Mouse (Mus musculus): ENCODE measurements at regions not wholly inside any gene's neighbourhood (a gene's known extent, or its start where the extent isn't known, plus 50 kb on each side); places are given as distances from the start of the nearest gene placed in this dataset.

GRCm38 (mm10) chr10:19522198-19522597 lies 69.6 kb upstream of the Ifngr1 start:
- no peaks in the 10 kb centered on the region for H3K36me3 ChIP-seq
- no peaks in the 10 kb centered on the region for H3K9me3 ChIP-seq
- 42% methylated on average over 2 of the region's 2 CpGs for WGBS
- ATAC-seq (ENCODE audit: low FRiP score, low read depth) = no peak
- no peak overlapping the region for H3K27ac ChIP-seq
- peaks cover 17% of the 10 kb centered on the region; the same call in 1 of the 2 replicates for H3K4me1 ChIP-seq
- H3K4me2 ChIP-seq (replicated peaks) = no peak overlapping the region
- H3K4me3 ChIP-seq = no peak overlapping the region
- no peak overlapping the region for H3K9ac ChIP-seq
- H3K27me3 ChIP-seq = no peaks in the 10 kb centered on the region

- no peaks in the 10 kb centered on the region for H3K36me3 ChIP-seq
- no peak overlapping the region for H3K4me2 ChIP-seq (replicated peaks)
- H3K9ac ChIP-seq = no peak overlapping the region
- H3K4me3 ChIP-seq = no peak overlapping the region
- ATAC-seq (ENCODE audit: low FRiP score, low read depth) = no peak
- H3K4me1 ChIP-seq = peaks cover 17% of the 10 kb centered on the region; the same call in 1 of the 2 replicates
- no peak overlapping the region for H3K27ac ChIP-seq
- no peaks in the 10 kb centered on the region for H3K27me3 ChIP-seq
- H3K9me3 ChIP-seq = no peaks in the 10 kb centered on the region
Observed at GRCm38 (mm10) chr10:19525939-19526338, 65.8 kb upstream of the Ifngr1 start.

- Histone ChIP-seq H3K4me1 (peaks cover 17% of the 10 kb centered on the region; the same call in 1 of the 2 replicates), H3K9me3 (no peaks in the 10 kb centered on the region), H3K4me3 (no peak overlapping the region), H3K9ac (no peak overlapping the region), H3K4me2 (replicated peaks) (no peak overlapping the region), H3K27ac (no peak overlapping the region), H3K36me3 (no peaks in the 10 kb centered on the region), H3K27me3 (no peaks in the 10 kb centered on the region)
- 12% methylated on average over 1 of the region's 1 CpGs for WGBS
- ATAC-seq (ENCODE audit: low FRiP score, low read depth) = no peak
Observed at GRCm38 (mm10) chr10:19526353-19526752, 65.4 kb upstream of the Ifngr1 start.

GRCm38 (mm10) chr10:19529655-19530054 lies 62.1 kb upstream of the Ifngr1 start:
- 89% methylated on average over 5 of the region's 5 CpGs for WGBS

GRCm38 (mm10) chr10:19530056-19530455 lies 61.7 kb upstream of the Ifngr1 start:
- ATAC-seq (ENCODE audit: low FRiP score, low read depth) = no peak
- no peak overlapping the region for H3K4me3 ChIP-seq
- H3K9me3 ChIP-seq = no peaks in the 10 kb centered on the region
- H3K36me3 ChIP-seq = no peaks in the 10 kb centered on the region
- no peaks in the 10 kb centered on the region for H3K27me3 ChIP-seq
- H3K4me1 ChIP-seq = 0 out of 2 replicates have a peak, but pooled peaks cover 10% of the 10 kb centered on the region
- H3K27ac ChIP-seq = no peak overlapping the region
- 73% methylated on average over 6 of the region's 6 CpGs for WGBS
- no peak overlapping the region for H3K4me2 ChIP-seq (replicated peaks)
- H3K9ac ChIP-seq = no peak overlapping the region

More at GRCm38 (mm10) chr10:19529655-19530054, 62.1 kb upstream of the Ifngr1 start:
- ATAC-seq (ENCODE audit: low FRiP score, low read depth) = no peak
- Histone ChIP-seq H3K9ac (no peak overlapping the region), H3K9me3 (no peaks in the 10 kb centered on the region), H3K4me1 (0 out of 2 replicates have a peak, but pooled peaks cover 10% of the 10 kb centered on the region), H3K4me2 (replicated peaks) (no peak overlapping the region), H3K27me3 (no peaks in the 10 kb centered on the region), H3K36me3 (no peaks in the 10 kb centered on the region), H3K27ac (no peak overlapping the region), H3K4me3 (no peak overlapping the region)

- 30% methylated on average over 1 of the region's 1 CpGs for WGBS
- ATAC-seq (ENCODE audit: low FRiP score, low read depth) = no peak
- Histone ChIP-seq H3K4me2 (replicated peaks) (no peak overlapping the region), H3K9me3 (no peaks in the 10 kb centered on the region), H3K4me3 (no peak overlapping the region), H3K27ac (no peak overlapping the region), H3K36me3 (no peaks in the 10 kb centered on the region), H3K27me3 (no peaks in the 10 kb centered on the region), H3K4me1 (0 out of 2 replicates have a peak, but pooled peaks cover 3% of the 10 kb centered on the region), H3K9ac (no peak overlapping the region)
Observed at GRCm38 (mm10) chr10:19531452-19531851, 60.3 kb upstream of the Ifngr1 start.

- WGBS = 87% methylated on average over 3 of the region's 3 CpGs
- Histone ChIP-seq H3K4me1 (no peaks in the 10 kb centered on the region), H3K9ac (no peak overlapping the region), H3K27ac (no peak overlapping the region), H3K27me3 (no peaks in the 10 kb centered on the region), H3K4me3 (no peak overlapping the region), H3K9me3 (no peaks in the 10 kb centered on the region), H3K4me2 (replicated peaks) (no peak overlapping the region), H3K36me3 (no peaks in the 10 kb centered on the region)
- ATAC-seq (ENCODE audit: low FRiP score, low read depth) = no peak
Observed at GRCm38 (mm10) chr10:19532790-19533189, 59.0 kb upstream of the Ifngr1 start.

- H3K4me1 ChIP-seq = no peaks in the 10 kb centered on the region
- no peaks in the 10 kb centered on the region for H3K27me3 ChIP-seq
- H3K4me3 ChIP-seq = no peak overlapping the region
- H3K9me3 ChIP-seq = no peaks in the 10 kb centered on the region; the same call in 1 of the 2 replicates
- no peak overlapping the region for H3K9ac ChIP-seq
- H3K27ac ChIP-seq = no peak overlapping the region
- no peaks in the 10 kb centered on the region for H3K36me3 ChIP-seq
- no peak for ATAC-seq (ENCODE audit: low FRiP score, low read depth)
- H3K4me2 ChIP-seq (replicated peaks) = no peak overlapping the region
- whole genome bisulfite sequencing = 53% methylated on average over 1 of the region's 1 CpGs
Observed at GRCm38 (mm10) chr10:19533846-19534245, 57.9 kb upstream of the Ifngr1 start.

Data from limb, embryonic 13.5 days (tissue).